Mouse (Mus musculus) forebrain, embryonic 16.5 days (tissue): ENCODE measurements around the gene Slc39a10. TPM values are rescaled to one million over a fixed set of nuclear protein-coding genes. Genes with fewer than 3 reads are reported as not detected.

Experiments
- ATAC-seq: fragments of 200-750 bp; cut with Nextera tagmentation; 2 replicates; pipeline ENCODE4 v1.8.0; 2017; ENCODE audit warnings: mild to moderate bottlenecking, moderate library complexity
- H3K27ac ChIP-seq: fragments of 300-500 bp; sonication (generic); 2 replicates; pipeline ENCODE4 v1.5.1; 2014; ENCODE audit warnings: low read length, control low read depth
- H3K27me3 ChIP-seq: fragments of 300-500 bp; sonication (generic); replicated peaks from 2 replicates; pipeline ENCODE4 v1.6.1; 2014; ENCODE audit warnings: low read length; ENCODE audit not compliant: control insufficient read depth, insufficient read depth
- H3K36me3 ChIP-seq: fragments of 300-500 bp; sonication (generic); 2 replicates; pipeline ENCODE4 v1.6.1; 2014; ENCODE audit not compliant: control insufficient read depth, insufficient read depth
- H3K4me1 ChIP-seq: fragments of 300-500 bp; sonication (generic); replicated peaks from 2 replicates; pipeline ENCODE4 v1.6.1; 2014; ENCODE audit warnings: low read length; ENCODE audit not compliant: control insufficient read depth, insufficient read depth
- H3K4me2 ChIP-seq: fragments of 300-500 bp; sonication (generic); 2 replicates; pipeline ENCODE4 v1.6.1; 2014; ENCODE audit warnings: mild to moderate bottlenecking, low read length, control low read depth
- H3K4me3 ChIP-seq: fragments of 300-500 bp; sonication (generic); replicated peaks from 2 replicates; pipeline ENCODE4 v1.5.1; 2014; ENCODE audit warnings: mild to moderate bottlenecking, low read length, control low read depth
- H3K9ac ChIP-seq: fragments of 300-500 bp; sonication (generic); replicated peaks from 2 replicates; pipeline ENCODE4 v1.6.1; 2014; ENCODE audit warnings: low read depth, low read length, control low read depth
- H3K9me3 ChIP-seq: fragments of 300-500 bp; sonication (generic); 2 replicates; pipeline ENCODE4 v1.6.1; 2016; ENCODE audit warnings: low read length; ENCODE audit not compliant: control insufficient read depth
- WGBS: fragments of 180-500 bp; shearing (Covaris S2); extraction: QIAGEN DNeasy Blood & Tissue Kit; methylation state at CpG from one replicate; pipeline ENCODE4 v1.1.7; 2014; 5-methylcytosine and 5-hydroxymethylcytosine counted together
- polyA plus RNA-seq: library from polyadenylated mRNA; unstranded; fragments of >200 nt; fragmentation: Nextera tagmentation; extraction: Ambion mirVana; gene quantifications from 2 replicates; pipeline ENCODE4 v1.2.1, GENCODE M21; 2015

The Slc39a10 gene
- polyA plus RNA-seq, 1 experiment from 2014 or later: 59.4 TPM

DNA sequence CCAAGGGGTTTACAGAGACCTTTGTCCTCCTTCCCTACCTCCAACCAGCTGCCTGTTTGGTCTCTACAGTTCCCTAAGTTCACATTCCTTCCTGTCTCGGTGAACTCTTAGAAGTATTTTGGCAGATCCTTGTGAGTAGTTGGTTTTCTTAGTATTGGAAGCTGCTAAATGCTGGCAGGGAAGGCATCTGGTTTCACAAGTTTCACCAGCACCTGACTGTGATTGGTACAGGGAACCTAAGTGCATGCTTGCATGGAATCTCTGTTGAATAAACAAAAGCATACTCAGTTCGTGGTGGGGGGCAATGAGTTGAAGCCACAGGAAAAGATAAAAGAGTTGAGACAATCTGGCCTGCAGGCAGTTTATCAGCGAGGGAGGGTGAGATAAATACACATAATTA lies 7.4 kb downstream of the Slc39a10 start:
- WGBS: 14% methylated on average over 3 of the region's 3 CpGs
- no peak for ATAC-seq
- H3K4me2 ChIP-seq: no peak overlapping the region
- H3K36me3 ChIP-seq: no peaks in the 10 kb centered on the region
- H3K27me3 ChIP-seq: no peaks in the 10 kb centered on the region
- no peak overlapping the region for H3K27ac ChIP-seq
- H3K9me3 ChIP-seq: no peaks in the 10 kb centered on the region
- H3K9ac ChIP-seq: no peak overlapping the region
- no peaks in the 10 kb centered on the region for H3K4me1 ChIP-seq
- H3K4me3 ChIP-seq: no peak overlapping the region

DNA sequence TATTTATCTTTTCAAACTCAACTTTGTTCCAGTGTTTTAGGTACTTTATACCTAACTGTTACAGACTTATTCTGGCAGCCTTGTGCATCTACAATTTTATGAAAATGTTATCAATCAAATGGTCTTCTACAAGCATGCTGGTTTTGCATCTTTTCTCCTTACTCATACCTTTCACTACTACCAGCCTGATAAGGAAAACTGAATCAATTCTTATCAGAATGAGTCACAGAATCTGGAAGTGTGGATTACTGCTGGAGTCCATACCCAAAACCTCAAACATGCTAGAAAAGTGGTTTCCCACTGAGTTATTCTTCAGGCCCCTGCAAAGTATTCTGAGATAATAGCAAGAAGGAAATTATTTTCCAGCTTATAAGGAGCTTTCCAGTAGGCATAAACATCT lies 12.7 kb downstream of the Slc39a10 start:
- H3K4me3 ChIP-seq: no peak overlapping the region
- H3K9ac ChIP-seq: no peak overlapping the region
- no peaks in the 10 kb centered on the region for H3K4me1 ChIP-seq
- no peaks in the 10 kb centered on the region for H3K9me3 ChIP-seq
- no peak overlapping the region for H3K27ac ChIP-seq
- ATAC-seq: no peak
- H3K27me3 ChIP-seq: no peaks in the 10 kb centered on the region
- no peaks in the 10 kb centered on the region for H3K36me3 ChIP-seq
- no peak overlapping the region for H3K4me2 ChIP-seq

DNA sequence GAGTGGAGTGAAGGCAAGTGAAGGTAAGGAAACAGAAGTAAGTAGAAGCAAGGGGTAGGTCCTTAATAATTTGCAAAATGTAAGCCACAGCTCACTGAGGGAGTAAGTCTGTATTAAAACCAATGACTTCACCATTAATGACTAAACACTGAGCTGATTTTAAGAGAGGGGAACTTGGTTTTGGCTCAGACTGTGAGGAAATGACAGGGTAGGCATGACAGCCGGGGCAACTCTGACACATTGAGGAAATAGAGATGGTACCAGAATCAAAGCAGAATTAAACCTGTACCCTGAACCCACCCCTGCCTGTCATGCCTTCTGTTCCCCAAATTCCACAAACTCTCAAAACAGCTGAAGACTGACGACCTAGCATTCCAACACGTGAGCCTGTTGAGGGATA lies 18.9 kb downstream of the Slc39a10 start:
- no peaks in the 10 kb centered on the region for H3K4me1 ChIP-seq
- no peak for ATAC-seq
- no peak overlapping the region for H3K27ac ChIP-seq
- no peaks in the 10 kb centered on the region for H3K36me3 ChIP-seq
- H3K4me3 ChIP-seq: no peak overlapping the region
- no peak overlapping the region for H3K9ac ChIP-seq
- H3K4me2 ChIP-seq: no peak overlapping the region
- H3K9me3 ChIP-seq: no peaks in the 10 kb centered on the region
- H3K27me3 ChIP-seq: no peaks in the 10 kb centered on the region
- 77% methylated on average over 3 of the region's 3 CpGs for WGBS

DNA sequence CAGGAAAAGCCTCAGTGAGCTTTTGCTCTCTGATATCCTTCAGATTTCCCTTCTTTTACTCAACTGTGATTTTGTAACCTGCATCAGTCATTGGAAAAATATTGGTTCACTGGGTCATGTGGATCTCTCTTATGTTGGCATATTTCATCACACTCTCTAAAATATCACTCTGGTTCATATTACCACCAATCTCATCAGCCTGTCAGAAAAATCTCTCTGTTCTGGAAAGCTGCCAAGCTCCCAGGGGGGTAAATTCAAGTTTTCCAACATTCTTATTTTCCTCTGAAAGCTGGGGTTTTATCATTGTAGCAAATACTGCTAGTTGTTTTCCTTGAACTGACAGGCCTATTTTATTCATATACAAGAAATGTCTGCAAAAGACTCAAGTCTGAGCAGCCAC lies 22.9 kb downstream of the Slc39a10 start:
- H3K27me3 ChIP-seq: no peaks in the 10 kb centered on the region
- no peak overlapping the region for H3K4me2 ChIP-seq
- H3K9me3 ChIP-seq: no peaks in the 10 kb centered on the region
- no peak overlapping the region for H3K9ac ChIP-seq
- ATAC-seq: no peak
- no peak overlapping the region for H3K27ac ChIP-seq
- no peak overlapping the region for H3K4me3 ChIP-seq
- H3K36me3 ChIP-seq: no peaks in the 10 kb centered on the region
- H3K4me1 ChIP-seq: no peaks in the 10 kb centered on the region

DNA sequence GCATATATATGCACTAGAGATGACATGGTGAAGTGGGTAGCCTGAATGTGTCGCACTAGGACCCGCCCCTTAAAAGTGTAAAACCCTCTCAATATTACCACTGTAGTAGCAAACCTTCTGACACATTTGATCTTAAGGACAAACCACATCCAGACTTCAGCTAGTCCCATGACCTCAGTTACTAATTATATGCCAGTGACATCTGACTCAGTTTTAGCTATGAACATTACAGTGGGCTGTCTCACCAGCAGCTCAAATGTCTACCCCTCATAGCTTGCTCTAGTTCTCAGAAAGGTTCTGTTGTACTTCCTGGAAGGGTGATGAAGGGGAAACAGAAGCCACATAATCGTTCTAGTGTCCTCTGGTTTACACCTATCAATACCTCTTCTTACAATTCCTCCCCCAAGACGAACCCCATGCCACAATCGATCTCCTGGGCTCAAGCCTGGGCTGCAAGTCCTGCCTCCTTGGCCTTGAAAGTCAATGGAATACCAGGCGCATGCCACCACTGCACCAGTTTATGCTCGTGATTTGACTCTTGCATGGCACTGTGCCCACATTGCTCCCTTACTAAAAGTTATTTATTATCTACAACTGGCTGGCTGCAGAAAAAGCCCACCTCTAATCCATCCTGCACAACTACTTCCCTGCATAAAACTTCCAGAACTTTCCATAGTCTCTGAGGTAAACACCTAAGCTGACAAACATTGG lies 28.3 kb downstream of the Slc39a10 start:
- no peaks in the 10 kb centered on the region for H3K36me3 ChIP-seq
- no peak for ATAC-seq
- H3K9ac ChIP-seq: no peak overlapping the region
- H3K4me3 ChIP-seq: no peak overlapping the region
- no peaks in the 10 kb centered on the region for H3K27me3 ChIP-seq
- H3K27ac ChIP-seq: no peak overlapping the region
- H3K4me2 ChIP-seq: no peak overlapping the region
- no peaks in the 10 kb centered on the region for H3K9me3 ChIP-seq
- no peaks in the 10 kb centered on the region for H3K4me1 ChIP-seq
- 87% methylated on average over 7 of the region's 7 CpGs for WGBS

DNA sequence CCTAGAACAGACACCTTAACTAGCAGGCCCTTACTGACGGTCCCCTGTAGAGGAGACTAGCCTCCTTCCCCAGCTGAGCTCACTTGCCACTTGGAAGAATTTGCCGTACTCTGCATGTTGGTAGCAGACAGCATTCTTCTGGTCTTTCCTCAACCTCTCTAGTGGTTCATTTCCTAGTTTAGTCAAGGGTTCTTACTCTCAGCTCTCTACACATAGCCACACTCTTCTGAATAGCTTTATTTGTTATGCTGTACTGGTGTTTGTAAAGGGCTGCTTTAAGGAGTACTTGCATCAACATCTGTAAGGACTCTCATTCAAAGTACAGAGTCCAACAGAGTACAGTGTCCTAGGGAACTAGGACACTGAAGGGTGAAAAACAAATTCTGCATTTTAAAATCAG lies 29.2 kb downstream of the Slc39a10 start:
- H3K36me3 ChIP-seq: no peaks in the 10 kb centered on the region
- H3K4me1 ChIP-seq: no peaks in the 10 kb centered on the region
- H3K9ac ChIP-seq: no peak overlapping the region
- H3K4me2 ChIP-seq: no peak overlapping the region
- no peaks in the 10 kb centered on the region for H3K27me3 ChIP-seq
- no peaks in the 10 kb centered on the region for H3K9me3 ChIP-seq
- no peak for ATAC-seq
- H3K4me3 ChIP-seq: no peak overlapping the region
- WGBS: 76% methylated on average over 2 of the region's 2 CpGs
- H3K27ac ChIP-seq: no peak overlapping the region

DNA sequence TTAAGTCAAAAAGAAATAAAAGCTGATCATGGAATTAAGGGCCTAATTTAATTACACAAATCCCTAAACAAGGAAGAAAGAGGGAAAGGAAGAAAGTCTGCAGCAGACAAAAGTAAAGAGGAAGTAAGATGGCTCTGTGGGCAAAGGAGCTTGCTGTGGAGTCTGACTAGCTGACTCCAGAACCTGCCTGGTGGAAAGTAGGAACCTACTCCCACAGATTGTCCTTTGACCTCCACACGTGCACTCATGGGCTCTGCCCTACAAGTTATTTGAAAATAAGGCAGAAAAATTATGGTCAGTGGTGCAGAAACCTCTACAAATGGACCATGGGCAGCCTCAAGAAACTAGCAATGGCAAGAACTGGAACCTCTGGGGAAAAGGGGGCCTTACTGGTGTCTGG lies 32.6 kb downstream of the Slc39a10 start:
- Histone ChIP-seq H3K4me3 (no peak overlapping the region), H3K27ac (no peak overlapping the region), H3K9ac (no peak overlapping the region), H3K36me3 (no peaks in the 10 kb centered on the region), H3K4me2 (no peak overlapping the region), H3K4me1 (no peaks in the 10 kb centered on the region), H3K9me3 (no peaks in the 10 kb centered on the region), H3K27me3 (no peaks in the 10 kb centered on the region)
- 87% methylated on average over 1 of the region's 1 CpGs for WGBS
- no peak for ATAC-seq

DNA sequence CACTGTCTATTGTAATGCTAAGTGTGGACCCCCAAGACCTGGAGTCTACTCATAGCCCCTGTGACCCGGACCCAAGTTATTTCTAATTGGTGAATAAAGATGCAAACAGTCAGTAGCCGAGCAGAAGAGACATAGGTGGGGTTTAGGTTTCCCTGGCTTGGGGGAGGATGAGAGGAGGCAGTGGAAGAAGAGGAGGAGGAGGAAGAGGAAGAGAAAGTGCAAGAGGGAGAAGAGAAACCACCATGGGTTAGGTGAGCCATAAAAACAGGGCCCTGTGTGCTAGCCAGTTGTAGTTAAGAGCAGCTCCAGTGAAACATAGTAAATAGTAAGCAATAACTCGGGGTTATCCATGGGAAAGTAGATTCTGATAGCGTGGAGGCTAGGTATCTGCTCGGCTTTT lies 34.1 kb downstream of the Slc39a10 start:
- H3K4me2 ChIP-seq: no peak overlapping the region
- H3K27ac ChIP-seq: no peak overlapping the region
- no peak for ATAC-seq
- H3K9ac ChIP-seq: no peak overlapping the region
- H3K36me3 ChIP-seq: no peaks in the 10 kb centered on the region
- WGBS: 69% methylated on average over 5 of the region's 5 CpGs
- no peaks in the 10 kb centered on the region for H3K27me3 ChIP-seq
- no peaks in the 10 kb centered on the region for H3K9me3 ChIP-seq
- H3K4me3 ChIP-seq: no peak overlapping the region
- peaks cover 6% of the 10 kb centered on the region; the same call in 1 of the 2 replicates for H3K4me1 ChIP-seq

DNA sequence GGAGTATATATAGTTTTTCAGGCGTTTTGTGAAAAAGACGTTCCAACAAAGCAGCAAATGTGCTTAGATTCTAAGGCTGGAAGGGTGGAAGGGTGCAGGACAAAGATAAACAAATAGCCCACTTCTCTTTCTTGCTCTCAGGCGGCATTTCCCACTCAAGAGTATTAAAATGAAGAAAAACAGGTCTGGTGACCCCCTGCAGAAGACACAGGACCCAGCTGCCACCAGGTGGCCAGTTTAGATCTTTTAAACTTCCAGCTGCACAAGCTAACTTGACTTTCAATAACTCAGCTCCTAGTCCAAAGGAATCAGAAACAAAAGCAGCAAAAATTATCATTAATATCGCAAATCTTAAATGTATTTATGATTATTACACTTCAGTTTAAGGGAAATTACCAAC lies 36.2 kb downstream of the Slc39a10 start:
- H3K4me3 ChIP-seq: no peak overlapping the region
- ATAC-seq: no peak
- 66% methylated on average over 4 of the region's 4 CpGs for WGBS
- no peaks in the 10 kb centered on the region for H3K27me3 ChIP-seq
- H3K27ac ChIP-seq: no peak overlapping the region
- no peaks in the 10 kb centered on the region for H3K9me3 ChIP-seq
- no peak overlapping the region for H3K4me2 ChIP-seq
- H3K9ac ChIP-seq: no peak overlapping the region
- no peaks in the 10 kb centered on the region for H3K36me3 ChIP-seq
- H3K4me1 ChIP-seq: peaks cover 11% of the 10 kb centered on the region
